Mouse (Mus musculus) ES-Bruce4 (cell line): Measurements from ENCODE around the gene Mbtps1.

Experiments used
- CTCF ChIP-seq: IDR thresholded peaks from one replicate; pipeline ENCODE4 v1.8.1; 2011; ENCODE audit warnings: low read depth, low read length
- EP300 ChIP-seq: IDR thresholded peaks from 2 replicates; pipeline ENCODE4 v1.6.1; 2011; ENCODE audit warnings: low read depth, low read length; ENCODE audit not compliant: insufficient read depth
- POLR2A ChIP-seq: IDR thresholded peaks from one replicate; pipeline ENCODE4 v1.8.1; 2011; ENCODE audit warnings: low read length; ENCODE audit not compliant: insufficient read depth

DNA sequence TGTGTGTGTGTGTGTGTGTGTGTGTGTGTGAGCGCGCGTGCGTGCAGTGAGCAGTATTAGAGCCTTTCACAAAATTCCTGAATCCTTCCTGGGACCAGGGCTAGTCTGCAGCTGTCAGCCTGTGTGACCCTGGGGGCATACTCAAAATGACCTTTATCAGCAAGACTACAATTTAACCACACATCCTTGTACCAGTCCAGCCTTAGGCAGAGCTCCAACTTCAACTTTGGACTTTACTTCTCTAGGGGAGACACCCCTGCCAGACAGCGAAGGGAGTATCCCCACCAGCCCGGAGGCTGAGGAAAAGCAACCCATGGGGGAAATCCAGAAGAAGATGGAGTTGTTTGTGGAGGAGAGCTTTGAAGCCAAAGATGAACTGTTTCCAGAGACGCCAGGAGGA, 32.9 kb upstream of the Mbtps1 start:
- TF ChIP-seq POLR2A (no peak), CTCF (no peak), EP300 (no peak)
